Mouse (Mus musculus): ENCODE measurements around the gene Fzd4.

The Fzd4 gene

DNA sequence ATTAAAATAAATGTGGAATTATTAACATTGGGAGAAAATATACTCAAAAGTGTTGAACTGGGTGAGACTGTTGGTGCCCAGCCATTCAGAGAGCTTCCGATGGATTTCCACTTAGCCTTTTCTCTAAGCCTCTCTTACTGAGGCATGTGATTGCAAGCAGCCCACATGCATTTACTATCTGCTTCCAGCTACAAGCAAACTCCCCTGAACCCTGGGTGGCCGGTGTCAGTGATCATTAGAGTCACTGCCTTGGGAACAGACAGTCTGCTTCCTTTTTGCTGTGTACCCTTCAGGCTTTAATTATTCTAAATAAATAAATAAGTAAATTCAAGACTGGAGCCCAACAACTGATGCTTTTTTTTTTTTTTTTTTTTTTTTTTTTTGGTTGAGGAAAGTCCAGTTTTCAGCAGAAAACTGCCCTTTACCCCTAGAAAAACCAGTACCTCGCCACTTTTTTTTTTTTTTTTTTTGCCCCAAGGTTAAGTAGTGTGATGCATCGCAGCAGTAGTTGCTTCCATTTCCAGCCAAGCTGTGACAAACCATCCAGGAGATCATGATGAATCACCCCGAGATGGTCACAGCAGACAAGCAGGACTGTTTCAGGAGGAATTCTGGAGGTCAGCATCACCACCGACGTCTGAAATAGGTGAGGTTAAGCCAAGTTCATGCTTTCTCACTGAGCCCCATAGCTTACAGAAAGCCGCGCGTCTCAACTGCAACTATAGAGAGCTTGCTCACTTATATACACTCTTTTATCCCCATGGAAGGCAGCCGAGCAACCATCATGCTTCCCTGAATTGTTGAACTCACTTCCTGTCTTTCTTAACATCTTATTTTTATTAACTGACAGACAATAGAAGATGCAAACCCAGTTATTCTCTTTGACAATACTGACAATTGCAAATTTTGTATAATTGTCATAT, 21.9 kb downstream of the Fzd4 start:
- in situ Hi-C loops (cut with MboI, MseI): no loop called here

DNA sequence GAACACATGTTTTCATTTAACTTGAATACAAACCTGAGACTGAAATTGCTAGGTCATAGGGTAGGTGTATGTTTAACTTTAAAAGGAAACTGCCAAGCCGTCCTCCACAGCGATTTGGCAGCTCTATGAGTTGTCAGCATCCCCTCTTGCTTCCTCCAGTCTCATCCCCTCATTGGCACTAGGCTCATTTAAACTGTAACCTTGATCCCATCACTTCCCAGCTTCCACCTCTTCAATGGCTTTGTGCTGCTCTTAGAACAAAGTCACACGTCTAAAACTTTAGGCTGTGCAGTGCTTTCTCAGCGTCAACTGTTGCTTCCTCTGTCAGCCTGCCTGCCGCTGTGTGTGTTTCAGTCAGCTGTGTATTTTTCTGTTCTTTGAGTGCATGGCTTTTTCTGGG, 22.9 kb downstream of the Fzd4 start:
- in situ Hi-C loops (cut with MboI, MseI): no loop called here

DNA sequence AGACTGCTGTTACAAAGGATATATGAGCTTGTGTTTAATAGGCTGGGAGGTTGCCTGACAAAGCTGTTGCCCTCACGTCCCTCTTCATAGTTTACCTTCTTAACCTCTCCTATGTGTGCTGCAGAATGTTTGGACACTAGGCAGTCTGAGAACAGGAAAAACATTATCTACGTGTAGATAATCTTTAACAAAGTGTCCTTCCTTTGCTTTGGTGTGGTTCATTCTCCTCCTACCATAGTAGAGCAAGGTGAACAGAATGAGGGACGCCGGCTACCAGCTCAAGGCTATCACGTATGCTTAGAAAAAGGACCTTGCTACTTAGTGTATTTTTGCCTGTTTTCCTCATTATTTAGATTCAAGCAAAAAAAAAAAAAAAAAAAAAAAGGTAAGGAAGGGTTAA, 24.6 kb downstream of the Fzd4 start:
- in situ Hi-C loops (cut with MboI, MseI): no loop called here

DNA sequence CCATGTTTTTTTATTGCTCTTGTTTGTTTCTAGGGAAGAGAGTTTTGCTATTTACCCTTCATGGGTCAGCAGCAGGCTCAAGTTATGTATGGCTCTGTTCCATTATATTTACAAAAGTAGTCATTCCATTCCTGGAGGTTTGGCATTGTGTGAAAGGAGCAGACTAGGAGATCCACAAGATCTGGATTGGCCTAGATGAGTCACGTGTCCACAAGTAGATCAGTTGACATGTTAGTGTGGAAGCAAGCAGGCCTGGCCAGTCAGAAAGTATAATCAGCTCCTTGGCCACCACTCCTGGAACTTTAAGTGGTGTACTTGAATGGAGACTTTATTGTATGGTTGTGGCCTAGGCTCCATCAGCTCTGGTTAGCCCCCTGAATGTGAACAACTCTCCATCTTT, 25.2 kb downstream of the Fzd4 start:
- in situ Hi-C loops (cut with MboI, MseI): no loop called here

DNA sequence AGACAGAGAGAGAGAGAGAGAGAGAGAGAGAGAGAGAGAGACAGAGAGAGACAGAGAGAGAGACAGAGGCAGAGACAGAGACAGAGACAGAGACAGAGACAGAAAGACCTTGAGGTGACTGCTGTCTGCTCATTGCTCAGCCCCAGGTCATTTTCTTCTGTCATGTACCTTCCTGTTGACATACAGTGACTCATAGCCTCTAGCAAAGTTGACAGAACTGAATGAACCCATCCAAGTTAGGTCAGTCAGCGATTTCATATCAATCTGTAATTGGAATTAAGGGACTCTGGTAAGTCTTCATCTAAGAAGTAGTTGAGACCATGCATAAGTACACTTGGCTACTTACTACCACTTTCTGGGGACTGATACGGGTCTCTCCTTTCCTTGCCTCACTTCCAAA, 27.0 kb downstream of the Fzd4 start:
- in situ Hi-C loops (cut with MboI, MseI): no loop called here

DNA sequence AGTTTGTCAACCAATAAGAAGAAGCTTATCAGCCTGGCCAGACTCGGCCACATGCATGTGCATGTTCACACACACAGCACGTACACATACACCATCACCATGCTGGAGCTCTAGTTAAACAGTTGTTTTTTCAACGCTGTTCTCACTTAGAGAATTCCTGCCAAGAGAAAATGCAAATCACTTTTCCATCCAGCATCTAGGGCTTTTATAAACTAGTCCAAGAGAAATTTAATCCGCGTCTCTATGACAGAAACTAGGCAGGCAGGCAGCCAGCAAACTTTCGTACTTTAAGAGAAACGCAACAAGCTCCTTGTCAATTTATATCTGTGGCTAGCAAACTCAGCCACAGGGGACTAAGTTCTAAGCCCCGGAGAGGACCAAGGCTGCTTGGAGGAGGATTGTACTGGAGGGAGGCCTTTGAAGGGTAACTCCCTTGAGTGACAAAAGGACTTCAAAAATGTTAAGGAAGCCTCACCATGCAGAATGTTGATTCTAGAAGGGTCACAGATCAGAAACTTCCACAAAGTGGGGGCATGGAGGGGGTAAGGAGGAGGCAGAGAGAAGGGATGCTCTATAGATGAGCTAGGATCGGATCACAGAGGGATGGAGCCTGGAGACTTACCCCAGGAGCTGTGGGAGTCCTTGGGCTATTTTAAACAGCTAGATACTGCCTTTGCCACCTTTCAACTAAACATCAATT, 29.2 kb downstream of the Fzd4 start:
- in situ Hi-C loops (cut with MboI, MseI): no loop called here

DNA sequence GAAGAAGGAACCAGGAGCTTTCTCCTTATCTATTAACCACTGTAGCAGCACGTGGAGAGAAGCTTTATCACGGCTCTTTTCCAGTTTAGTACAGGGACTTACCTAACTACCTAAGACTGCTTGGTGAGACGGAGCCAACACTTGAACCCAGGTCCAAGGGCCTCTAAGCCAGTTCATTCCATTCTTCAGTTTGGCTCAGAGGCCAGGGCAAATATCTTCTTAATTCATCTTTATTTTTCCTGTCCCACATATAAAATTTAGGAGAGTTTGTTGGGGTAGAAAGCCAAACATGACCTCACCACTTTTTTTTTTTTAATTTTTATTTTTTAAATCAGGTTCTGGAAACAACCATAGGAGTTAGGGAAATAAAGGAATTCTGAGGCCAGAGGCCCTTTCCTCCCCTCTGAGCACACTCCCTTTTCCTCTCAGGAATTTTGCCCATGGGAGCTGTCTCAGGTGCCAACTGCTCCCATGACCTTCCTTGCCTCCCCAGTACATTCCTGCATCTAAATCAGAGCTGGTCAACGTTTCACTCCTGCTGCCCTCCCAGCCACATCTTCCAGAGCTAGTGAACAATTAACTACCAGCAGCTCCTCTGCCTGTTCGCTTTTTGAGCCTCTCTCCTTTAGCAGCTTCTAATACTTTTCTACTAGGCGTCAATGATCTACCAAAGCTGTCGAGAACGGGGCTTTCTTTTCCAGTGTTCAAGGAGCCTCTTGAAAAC, 29.9 kb downstream of the Fzd4 start:
- in situ Hi-C loops (cut with MboI, MseI): no loop called here

DNA sequence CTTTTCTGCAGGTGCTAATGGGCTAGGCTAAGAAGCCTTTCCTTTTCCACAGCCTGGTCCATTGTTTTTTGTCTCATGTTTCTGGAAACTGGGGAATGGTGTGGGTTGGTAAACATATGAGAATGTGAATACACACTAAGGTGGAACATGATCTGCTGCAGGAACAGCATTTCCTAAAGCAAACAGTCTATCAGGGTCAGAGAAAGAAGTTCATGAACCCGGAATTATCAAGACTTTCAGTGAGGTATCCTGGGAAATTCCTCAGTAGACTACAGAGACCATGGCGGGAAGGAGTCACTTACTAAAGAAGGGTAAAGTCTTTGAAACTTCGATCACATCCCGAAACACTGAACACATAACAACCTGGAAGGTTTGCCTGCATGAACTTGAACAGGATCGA, 32.2 kb downstream of the Fzd4 start:
- in situ Hi-C loops (cut with MboI, MseI): no loop called here

DNA sequence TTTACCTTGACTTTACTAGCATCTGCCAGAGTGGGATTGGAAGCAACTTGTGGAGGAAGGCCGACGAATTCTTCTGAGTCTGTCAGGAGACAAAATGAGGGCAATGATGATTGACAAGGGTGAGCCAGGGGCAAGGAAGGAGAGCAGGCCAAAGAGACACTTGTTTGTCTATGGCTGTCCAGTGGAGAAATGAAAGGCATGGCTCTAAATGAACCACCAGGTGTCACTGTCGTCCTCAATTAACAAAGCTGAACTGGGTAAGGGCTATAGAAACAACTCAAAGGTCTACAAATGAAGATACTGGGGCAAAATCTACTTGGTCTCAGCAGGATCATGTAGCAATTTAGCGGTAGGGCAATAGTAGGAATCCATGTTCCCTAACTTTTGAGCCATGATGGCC, 33.4 kb downstream of the Fzd4 start:
- in situ Hi-C loops (cut with MboI, MseI): no loop called here

DNA sequence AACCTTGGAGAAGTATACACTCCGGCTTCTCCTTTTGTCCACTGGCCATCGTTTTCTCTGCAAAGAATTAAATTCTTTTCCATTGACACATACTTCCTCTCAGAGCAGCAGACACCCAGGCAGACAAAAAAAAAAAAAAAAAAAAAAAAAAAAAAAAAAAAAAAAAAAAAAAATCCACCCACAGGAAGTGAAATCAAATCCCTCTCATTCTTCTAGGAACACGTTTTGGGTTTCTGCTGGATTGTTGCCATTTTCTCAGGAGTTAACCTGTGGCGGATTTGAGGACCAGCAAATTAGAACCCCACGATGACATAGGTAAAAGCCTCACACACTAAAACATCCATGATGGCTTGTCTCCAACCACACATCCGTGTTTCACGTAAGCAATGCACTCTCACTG, 37.1 kb downstream of the Fzd4 start:
- in situ Hi-C loops (cut with MboI, MseI): no loop called here

DNA sequence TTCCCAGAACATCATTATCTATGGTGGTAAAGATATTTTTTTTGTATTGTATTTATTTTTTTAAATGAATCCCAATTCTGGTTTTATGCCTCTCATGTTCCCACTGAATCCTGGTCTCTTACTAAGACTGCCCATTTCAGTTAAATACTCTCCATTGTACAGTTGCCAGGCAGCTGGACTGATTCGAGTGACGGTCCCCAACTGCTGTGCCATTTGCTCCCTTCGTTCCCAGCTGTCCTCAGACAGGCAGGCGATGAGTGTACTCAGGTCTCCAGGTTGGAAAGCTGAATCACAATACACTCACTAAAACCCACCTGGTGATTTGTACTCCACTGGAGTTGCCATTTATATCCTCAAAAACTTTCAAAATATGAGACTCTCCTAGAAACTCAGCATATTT, 38.1 kb downstream of the Fzd4 start:
- in situ Hi-C loops (cut with MboI, MseI): no loop called here

DNA sequence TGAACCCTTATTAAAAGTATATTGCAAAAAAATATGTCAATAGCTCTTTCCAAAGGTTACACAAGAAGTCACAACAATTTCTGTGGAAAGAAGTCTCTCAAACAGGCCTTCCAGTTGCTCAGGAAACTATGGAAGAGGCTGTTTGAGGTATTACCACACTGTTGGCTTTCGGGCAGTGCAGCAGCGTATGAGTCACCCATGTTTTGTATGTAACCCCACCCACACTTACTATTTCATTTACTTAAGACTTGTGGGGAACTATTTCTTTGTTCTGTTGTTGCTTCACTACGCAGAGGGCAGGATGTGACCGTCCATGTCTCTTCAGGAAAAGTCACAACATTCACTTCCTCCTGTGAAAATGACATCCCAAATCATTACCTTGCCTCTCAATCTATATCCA, 41.0 kb downstream of the Fzd4 start:
- in situ Hi-C loops (cut with MboI, MseI): no loop called here

DNA sequence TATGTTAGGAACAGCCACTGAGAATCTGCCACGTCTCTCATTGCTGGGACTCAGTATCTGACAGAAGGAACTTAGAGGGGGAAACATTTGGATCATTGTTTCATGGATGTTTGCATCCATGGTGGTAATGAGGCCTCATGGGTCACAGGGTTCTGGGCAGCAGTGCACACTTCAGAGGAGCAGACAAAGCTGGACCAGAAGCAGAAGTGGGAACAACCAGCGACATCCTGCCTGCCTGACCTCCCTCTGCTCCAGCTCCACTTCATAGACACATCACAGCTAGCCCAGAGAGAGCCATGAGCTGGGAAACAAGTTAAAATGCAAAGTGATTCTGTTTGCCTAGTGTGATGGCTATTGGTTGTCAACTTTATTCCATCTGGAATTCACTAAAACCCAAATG, 46.2 kb downstream of the Fzd4 start:
- in situ Hi-C loops (cut with MboI, MseI): no loop called here

DNA sequence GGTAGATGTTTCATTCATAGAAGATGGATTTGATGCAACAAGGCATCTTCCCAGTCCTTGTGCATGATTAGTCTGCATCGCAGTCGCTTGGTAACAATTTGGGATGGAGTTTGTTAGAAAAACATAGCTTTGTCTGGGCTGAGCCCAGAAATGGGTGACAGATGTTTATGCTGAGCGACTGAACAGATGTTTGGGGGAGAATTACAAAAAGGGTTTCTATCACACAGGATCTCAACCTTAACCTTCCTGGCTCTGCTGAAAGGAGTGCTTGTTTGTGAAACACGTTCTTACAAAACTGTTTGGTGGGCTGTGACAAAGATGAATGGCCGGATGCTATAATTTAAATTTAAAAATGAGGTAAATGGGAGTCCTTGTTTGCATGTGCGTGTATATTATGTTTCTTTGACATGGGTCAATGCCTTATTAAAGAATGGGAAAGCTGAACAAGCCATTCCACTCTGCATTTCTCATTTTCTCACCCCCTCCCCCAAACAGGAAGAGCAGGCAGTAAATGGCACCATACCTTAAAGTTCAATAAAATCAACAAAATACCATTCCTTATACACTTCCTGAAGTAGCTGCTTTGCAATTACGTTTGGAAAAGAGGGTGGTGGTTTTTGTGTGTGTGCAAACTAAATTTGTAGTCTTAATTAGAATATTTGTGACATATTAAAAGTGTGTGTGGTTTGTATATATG, 52.4 kb downstream of the Fzd4 start:
- in situ Hi-C loops (cut with MboI, MseI): no loop called here

DNA sequence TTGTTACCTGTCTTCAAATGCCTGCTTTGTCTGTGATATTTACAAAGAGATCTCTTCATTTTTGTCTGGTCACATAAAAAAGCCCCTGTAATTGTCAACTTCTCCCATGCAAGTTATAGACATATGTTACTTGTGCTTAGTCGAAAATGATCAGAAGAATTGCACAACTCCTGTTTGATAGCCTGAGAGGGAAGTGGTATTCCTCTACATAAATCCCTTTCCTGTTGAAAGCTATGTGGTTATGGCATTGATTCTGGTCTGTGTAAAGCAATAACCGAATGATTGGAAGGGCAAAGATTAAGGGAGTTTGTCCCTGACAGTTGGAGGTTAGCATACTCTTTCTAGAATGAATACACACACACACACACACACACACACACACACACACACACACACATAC, 55.5 kb downstream of the Fzd4 start:
- in situ Hi-C loops (cut with MboI, MseI): no loop called here

DNA sequence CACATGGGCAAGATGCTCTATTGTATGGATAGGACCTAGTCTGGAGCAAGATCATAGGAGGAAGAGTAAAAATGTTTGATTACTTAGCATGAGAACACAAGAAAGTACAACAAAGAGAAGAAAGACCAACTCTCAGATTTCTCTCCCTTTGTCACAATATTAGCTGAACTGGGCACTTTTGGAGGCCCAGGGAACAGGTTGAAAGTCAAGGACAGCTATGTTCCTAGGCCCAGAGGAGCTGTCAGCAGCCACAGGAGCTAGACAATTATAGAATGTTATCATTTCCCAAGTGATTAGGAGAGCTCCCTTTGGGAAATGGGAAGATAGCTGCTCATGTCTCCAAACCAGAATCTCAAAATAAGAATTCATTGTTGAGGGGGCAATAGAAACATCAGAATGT, 56.8 kb downstream of the Fzd4 start:
- in situ Hi-C loops (cut with MboI, MseI): no loop called here

DNA sequence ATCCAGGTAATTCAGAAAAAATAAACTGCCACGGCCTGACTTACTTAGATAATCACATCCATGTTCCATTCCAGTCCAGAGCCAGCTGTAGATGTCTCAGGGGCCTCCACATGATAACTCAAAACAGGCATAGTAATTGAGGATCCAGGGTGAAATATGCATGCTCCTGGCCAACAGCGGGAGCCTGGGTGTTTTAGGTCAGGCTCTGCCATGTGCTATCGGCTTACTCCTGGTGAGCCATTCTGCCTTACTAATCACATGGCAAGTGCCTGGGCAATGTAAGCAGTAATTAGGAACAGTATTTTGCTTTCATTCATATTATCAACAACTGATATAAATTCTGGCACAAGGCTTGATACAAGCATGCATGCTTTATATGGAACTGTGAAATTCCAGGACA, 57.2 kb downstream of the Fzd4 start:
- in situ Hi-C loops (cut with MboI, MseI): no loop called here
